Mouse (Mus musculus) forebrain, embryonic 14.5 days (tissue): ENCODE measurements around the gene Galns. TPM values are rescaled to one million over a fixed set of nuclear protein-coding genes. Genes with fewer than 3 reads are reported as not detected.

Experiments used
- ATAC-seq: fragments of 200-750 bp; cut with Nextera tagmentation; 2 replicates; pipeline ENCODE4 v1.8.0; 2017; ENCODE audit warnings: mild to moderate bottlenecking, moderate library complexity
- DNase-seq: peaks from one replicate; pipeline ENCODE4 v3.0.0-alpha.2; 2015; ENCODE audit warnings: low spot score
- H3K27ac ChIP-seq: fragments of 300-500 bp; sonication (generic); 2 replicates; pipeline ENCODE4 v1.5.1; 2014; ENCODE audit warnings: low read depth, mild to moderate bottlenecking, control low read depth, low read length, moderate library complexity
- H3K27me3 ChIP-seq: fragments of 300-500 bp; sonication (generic); replicated peaks from 2 replicates; pipeline ENCODE4 v1.6.1; 2014; ENCODE audit warnings: low read length, control low read depth, mixed read lengths; ENCODE audit not compliant: control insufficient read depth, insufficient read depth
- H3K36me3 ChIP-seq: fragments of 300-500 bp; sonication (generic); 2 replicates; pipeline ENCODE4 v1.6.1; 2014; ENCODE audit warnings: low read length, control low read depth; ENCODE audit not compliant: control insufficient read depth, insufficient read depth
- H3K4me1 ChIP-seq: fragments of 300-500 bp; sonication (generic); 2 replicates; pipeline ENCODE4 v1.6.1; 2014; ENCODE audit warnings: antibody characterized with exemption, low read length, control low read depth; ENCODE audit not compliant: control insufficient read depth, insufficient read depth
- H3K4me2 ChIP-seq: fragments of 300-500 bp; sonication (generic); 2 replicates; pipeline ENCODE4 v1.6.1; 2014; ENCODE audit warnings: mild to moderate bottlenecking, control low read depth, low read length
- H3K4me3 ChIP-seq: fragments of 300-500 bp; sonication (generic); 2 replicates; pipeline ENCODE4 v1.5.1; 2014; ENCODE audit warnings: low read depth, low read length, control low read depth
- H3K9ac ChIP-seq: fragments of 300-500 bp; sonication (generic); 2 replicates; pipeline ENCODE4 v1.6.1; 2014; ENCODE audit warnings: mild to moderate bottlenecking, low read length, control low read depth, moderate library complexity
- H3K9me3 ChIP-seq: fragments of 300-500 bp; sonication (generic); replicated peaks from 2 replicates; pipeline ENCODE4 v1.6.1; 2016; ENCODE audit warnings: low read length, control low read depth, mixed read lengths; ENCODE audit not compliant: control insufficient read depth
- WGBS: fragments of 180-500 bp; shearing (Covaris S2); extraction: QIAGEN DNeasy Blood & Tissue Kit; methylation state at CpG from one replicate; pipeline ENCODE4 v1.1.7; 2014; 5-methylcytosine and 5-hydroxymethylcytosine counted together
- polyA plus RNA-seq: library from polyadenylated mRNA; unstranded; fragments of >200 nt; fragmentation: Nextera tagmentation; extraction: Ambion mirVana; gene quantifications from 2 replicates; pipeline ENCODE4 v1.2.1, GENCODE M21; 2014

The Galns gene
- polyA plus RNA-seq, 1 experiment from 2014 or later = 3.5 TPM

DNA sequence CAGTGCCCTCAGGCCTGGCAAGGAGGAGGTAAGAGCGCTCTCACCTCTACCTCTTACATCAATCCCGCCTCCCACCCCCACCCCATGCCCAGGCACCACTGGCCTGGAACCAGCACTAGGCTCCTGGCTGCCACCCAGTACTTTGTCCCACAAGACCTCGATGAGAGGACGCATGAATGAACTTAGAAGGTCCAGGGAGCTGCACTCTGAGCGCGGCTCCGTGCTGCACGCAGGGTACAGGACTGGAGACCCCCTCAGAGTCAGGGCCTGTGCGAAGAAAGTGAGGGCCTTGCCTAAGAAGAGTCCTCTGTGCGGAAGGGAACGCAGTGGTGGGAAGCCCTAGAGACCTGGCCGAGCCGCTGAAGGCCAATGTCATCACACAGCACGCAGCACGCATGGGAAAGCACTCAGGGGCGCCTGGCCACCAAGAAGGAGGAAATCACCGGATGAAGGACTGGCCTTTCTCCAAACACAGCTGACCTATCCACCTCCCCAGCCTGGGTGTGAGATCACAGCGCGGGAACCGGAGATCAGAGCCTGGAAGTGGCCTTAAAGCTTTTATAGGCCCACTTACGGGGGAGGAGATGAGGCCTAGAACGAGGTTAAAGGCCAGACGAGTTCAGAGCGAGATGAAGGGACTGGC is 64.3 kb downstream of the Galns start:
- Histone ChIP-seq H3K27ac (no peak overlapping the region), H3K9ac (no peak overlapping the region), H3K27me3 (peaks cover 27% of the 10 kb centered on the region), H3K36me3 (no peaks in the 10 kb centered on the region), H3K4me1 (no peaks in the 10 kb centered on the region), H3K4me2 (no peak overlapping the region), H3K9me3 (no peaks in the 10 kb centered on the region), H3K4me3 (no peak overlapping the region)
- ATAC-seq (no peak), DNase-seq (no peak)
- 79% methylated on average over 24 of the region's 24 CpGs for WGBS

DNA sequence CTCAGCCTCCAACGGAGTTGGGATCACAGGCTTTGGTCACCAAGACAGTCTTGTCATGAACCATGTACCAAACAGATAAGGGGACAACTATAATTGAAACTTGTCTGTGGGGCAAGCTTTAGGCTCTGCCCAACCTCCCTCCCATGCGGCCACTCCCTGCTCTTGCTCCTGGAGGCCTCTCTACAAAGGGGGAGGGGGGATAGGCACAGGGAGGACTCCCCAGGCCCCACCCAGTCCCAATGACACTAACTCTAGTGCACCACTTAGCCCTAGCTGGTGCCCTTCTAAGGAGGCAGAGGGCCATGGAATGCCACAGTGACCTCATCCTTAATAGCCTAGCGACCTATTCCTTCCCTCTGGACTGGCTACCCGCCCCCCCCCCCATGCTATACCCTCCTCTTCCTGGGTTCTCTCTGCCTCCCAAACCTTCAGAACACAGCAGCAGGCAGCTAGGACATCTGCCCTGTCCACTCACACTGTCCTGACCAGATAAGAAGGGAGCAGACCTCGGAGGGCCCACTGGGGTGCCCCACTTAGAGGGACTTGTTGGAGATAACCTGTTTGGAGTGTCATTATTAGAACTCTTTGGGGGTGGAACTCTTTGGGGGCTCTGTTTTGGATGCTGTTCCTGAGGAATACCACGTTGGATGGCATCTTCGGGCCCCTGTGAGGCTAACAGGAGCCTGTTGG is 65.1 kb downstream of the Galns start:
- DNase-seq = no peak
- H3K4me2 ChIP-seq = no peak overlapping the region
- no peak overlapping the region for H3K4me3 ChIP-seq
- H3K4me1 ChIP-seq = no peaks in the 10 kb centered on the region
- whole genome bisulfite sequencing = 87% methylated on average over 6 of the region's 7 CpGs
- ATAC-seq = no peak
- no peaks in the 10 kb centered on the region for H3K36me3 ChIP-seq
- no peak overlapping the region for H3K27ac ChIP-seq
- H3K9ac ChIP-seq = no peak overlapping the region
- H3K9me3 ChIP-seq = no peaks in the 10 kb centered on the region
- H3K27me3 ChIP-seq = peaks cover 19% of the 10 kb centered on the region

DNA sequence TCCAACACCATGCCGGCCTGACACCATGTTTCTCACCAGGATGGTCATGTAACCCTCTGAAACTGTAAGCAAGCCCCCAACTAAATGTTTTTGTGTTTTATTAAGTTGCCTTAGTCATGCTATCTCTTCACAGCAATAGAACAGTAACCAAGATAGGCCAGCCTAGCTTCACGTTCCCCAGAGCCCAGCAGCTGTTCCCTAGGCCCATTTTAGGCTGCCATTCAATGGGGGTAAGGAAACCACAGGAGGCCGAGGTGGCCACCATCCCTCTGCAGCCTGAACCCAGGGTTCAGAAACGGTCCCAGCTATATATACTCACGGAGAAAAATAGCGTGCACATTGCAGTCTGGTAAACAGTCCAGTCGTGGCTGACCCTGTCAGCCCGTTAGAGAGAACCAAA is 67.1 kb downstream of the Galns start:
- no peak overlapping the region for H3K4me2 ChIP-seq
- no peak overlapping the region for H3K27ac ChIP-seq
- H3K9me3 ChIP-seq = no peaks in the 10 kb centered on the region
- H3K4me3 ChIP-seq = no peak overlapping the region
- H3K36me3 ChIP-seq = no peaks in the 10 kb centered on the region
- DNase-seq (no peak), ATAC-seq (no peak)
- no peak overlapping the region for H3K9ac ChIP-seq
- 86% methylated on average over 8 of the region's 8 CpGs for WGBS
- no peaks in the 10 kb centered on the region for H3K4me1 ChIP-seq
- H3K27me3 ChIP-seq = no peaks in the 10 kb centered on the region

DNA sequence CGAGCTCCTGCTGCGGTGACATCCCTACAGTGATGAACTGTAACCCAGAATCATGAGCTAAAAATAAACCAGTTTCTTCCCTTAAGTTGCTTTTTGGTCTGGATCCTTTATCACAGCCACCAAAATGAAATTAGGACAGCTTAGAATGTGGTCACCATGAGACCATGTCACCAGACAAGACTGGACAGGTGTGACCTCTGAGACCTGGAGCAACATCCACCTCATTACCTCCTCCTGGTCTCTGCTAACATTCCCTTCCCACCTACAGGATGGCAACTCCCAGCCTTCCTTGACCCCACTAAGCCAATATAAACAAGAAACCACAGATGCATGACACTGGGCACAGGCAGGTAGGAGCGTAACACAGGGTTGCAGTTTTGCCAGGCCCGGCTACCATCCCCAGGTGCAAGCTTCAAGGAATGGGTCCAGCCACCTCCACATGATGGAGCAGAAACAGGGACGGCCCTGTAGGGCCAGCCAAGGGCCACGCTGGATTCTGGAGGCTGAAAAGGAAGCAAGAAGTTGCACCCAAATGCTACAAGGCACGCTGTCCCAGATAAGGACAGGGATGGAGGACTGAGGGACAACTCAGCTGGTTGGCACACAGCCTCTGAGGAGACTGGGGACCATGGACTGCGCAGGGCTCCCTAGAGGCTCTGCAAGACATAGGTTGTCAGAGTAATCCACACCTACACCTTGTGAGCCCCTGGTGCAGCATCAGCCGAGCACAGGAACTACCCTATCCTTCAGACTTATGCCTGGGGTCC is 72.8 kb downstream of the Galns start:
- no peaks in the 10 kb centered on the region for H3K9me3 ChIP-seq
- 89% methylated on average over 9 of the region's 9 CpGs for WGBS
- no peak overlapping the region for H3K4me3 ChIP-seq
- H3K4me1 ChIP-seq = no peaks in the 10 kb centered on the region
- no peaks in the 10 kb centered on the region for H3K27me3 ChIP-seq
- H3K27ac ChIP-seq = no peak overlapping the region
- H3K36me3 ChIP-seq = no peaks in the 10 kb centered on the region
- H3K4me2 ChIP-seq = no peak overlapping the region
- H3K9ac ChIP-seq = no peak overlapping the region
- DNase-seq = no peak
- ATAC-seq = no peak

DNA sequence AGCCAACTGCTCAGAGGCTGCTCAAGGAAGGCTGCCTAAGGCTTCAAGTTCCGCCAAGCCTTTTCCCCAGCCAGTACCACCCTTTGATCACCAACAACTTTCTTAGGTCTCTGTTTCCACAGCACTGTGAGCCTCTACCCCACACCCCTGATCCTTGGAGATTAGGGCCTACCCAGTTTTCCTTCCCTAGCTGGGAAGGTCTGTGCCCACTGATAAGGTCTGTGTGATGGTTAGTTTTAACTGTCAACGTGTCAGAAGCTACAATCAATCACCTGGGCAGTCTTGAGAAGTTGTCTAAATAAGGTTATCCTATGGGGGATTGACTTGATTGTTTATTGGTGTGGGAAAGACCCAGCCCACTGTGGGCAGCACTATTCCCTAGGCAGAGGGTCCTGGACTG is 73.5 kb downstream of the Galns start:
- 92% methylated on average over 2 of the region's 2 CpGs for WGBS
- no peaks in the 10 kb centered on the region for H3K9me3 ChIP-seq
- no peak overlapping the region for H3K4me2 ChIP-seq
- H3K27ac ChIP-seq = no peak overlapping the region
- no peak overlapping the region for H3K9ac ChIP-seq
- H3K27me3 ChIP-seq = no peaks in the 10 kb centered on the region
- no peak overlapping the region for H3K4me3 ChIP-seq
- ATAC-seq (no peak), DNase-seq (no peak)
- no peaks in the 10 kb centered on the region for H3K36me3 ChIP-seq
- H3K4me1 ChIP-seq = no peaks in the 10 kb centered on the region

DNA sequence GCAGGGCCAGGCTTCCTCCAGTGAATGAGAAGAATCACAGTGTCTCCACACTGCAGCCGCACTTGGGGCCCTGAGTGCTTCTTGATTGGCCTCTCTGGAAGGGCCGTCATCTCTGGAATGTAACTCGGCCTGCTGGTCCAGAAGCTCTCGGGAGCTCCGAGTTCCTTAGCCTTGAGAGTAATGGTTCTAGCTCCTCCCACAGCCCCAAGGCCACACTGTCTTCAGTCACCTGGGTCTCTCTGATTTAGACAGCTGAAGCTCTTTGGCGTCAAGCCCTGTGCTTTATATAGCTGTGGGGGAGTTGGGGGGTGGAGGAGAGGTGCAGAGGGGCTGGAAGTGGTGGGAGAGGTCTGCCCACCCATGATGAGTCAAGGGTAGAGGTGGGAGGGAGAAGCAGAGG is 74.2 kb downstream of the Galns start:
- Histone ChIP-seq H3K36me3 (no peaks in the 10 kb centered on the region), H3K4me1 (no peaks in the 10 kb centered on the region), H3K27ac (no peak overlapping the region), H3K9me3 (no peaks in the 10 kb centered on the region), H3K9ac (no peak overlapping the region), H3K27me3 (no peaks in the 10 kb centered on the region), H3K4me3 (no peak overlapping the region), H3K4me2 (no peak overlapping the region)
- DNase-seq (no peak), ATAC-seq (no peak)
- 80% methylated on average over 6 of the region's 6 CpGs for WGBS

DNA sequence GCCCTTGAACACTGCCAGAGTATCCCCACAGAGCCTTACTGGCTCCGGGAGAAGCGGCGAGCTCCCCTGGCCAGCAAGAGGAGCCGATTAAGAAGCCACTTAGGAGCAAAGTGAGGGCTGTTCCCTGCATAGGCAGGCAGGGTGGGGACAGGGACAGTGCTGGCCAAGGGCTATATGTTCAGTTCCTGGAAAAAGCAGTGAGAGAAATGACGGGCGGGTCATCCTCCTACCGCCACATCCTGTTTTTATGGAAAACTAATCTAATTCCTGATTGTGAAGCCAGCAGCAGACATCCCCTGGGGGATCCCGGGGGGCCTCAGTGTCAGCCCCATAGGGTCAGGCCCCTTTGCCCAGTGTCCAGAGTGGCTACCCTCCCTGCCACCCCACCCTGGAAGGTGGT is 80.0 kb downstream of the Galns start:
- Histone ChIP-seq H3K9me3 (no peaks in the 10 kb centered on the region), H3K36me3 (no peaks in the 10 kb centered on the region), H3K27ac (no peak overlapping the region), H3K27me3 (no peaks in the 10 kb centered on the region), H3K9ac (no peak overlapping the region), H3K4me3 (no peak overlapping the region), H3K4me2 (no peak overlapping the region), H3K4me1 (no peaks in the 10 kb centered on the region)
- DNase-seq (no peak), ATAC-seq (no peak)
- WGBS = 85% methylated on average over 8 of the region's 8 CpGs

DNA sequence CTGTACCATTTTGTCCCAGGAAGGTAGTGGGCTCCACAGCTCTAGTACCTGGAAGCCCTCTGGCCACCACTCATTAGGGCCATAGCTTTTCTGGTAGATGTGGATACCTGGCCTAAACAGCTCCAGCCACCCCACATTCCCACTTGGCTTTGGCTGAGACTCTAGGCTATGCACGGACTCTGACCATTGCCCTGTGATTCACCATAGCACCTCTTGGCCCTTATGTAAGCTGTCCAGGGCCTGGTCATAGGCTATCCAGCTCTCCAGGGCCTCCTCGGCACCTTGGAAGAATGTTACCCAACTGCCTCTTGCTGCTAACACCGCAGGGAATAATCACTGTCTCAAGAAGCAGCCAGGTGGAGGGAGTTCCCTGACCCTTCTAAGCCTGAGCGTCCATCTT is 82.1 kb downstream of the Galns start:
- no peaks in the 10 kb centered on the region for H3K9me3 ChIP-seq
- ATAC-seq (no peak), DNase-seq (no peak)
- WGBS = 85% methylated on average over 4 of the region's 4 CpGs
- no peak overlapping the region for H3K4me2 ChIP-seq
- H3K4me1 ChIP-seq = peaks cover 6% of the 10 kb centered on the region
- no peaks in the 10 kb centered on the region for H3K36me3 ChIP-seq
- H3K4me3 ChIP-seq = no peak overlapping the region
- H3K27ac ChIP-seq = no peak overlapping the region
- H3K9ac ChIP-seq = no peak overlapping the region
- no peaks in the 10 kb centered on the region for H3K27me3 ChIP-seq
